Mouse (Mus musculus): ENCODE data around the gene Wdr44. TPM values are rescaled to one million over a fixed set of nuclear protein-coding genes. Genes with fewer than 3 reads are reported as not detected.
"Not testable (repeated sequence)": the region's sequence is repeated elsewhere in the genome, so short reads cannot be mapped to it uniquely, and the experiment has no call there.

Gene Wdr44
- polyA plus RNA-seq, 1 experiment: 3.0 TPM

DNA sequence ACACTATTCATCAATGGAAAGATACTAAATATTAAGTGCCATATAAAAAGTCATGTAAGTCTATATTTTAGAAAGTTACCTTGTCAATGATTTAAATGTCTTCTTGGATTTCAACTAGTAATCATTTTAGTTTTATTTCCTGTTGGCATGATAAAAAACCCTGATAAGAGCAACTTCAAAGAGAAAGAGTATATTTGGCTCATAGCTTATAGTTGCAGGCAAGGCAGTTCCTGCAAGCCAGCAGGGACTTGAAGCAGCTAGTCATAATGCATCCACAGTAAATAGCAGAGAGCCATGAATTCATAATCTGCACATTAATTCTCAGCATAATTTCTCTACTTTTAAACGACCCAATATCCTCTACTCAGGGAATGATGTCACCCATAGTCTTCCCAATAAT lies 75.0 kb downstream of the Wdr44 start:
- Histone ChIP-seq H3K27ac (replicated peaks; ENCODE audit: low read depth, low read length) (no peak overlapping the region), H3K4me1 (ENCODE audit: control insufficient read depth, insufficient read depth, insufficient read length, low read length) (no peaks in the 10 kb centered on the region), H3K4me3 (ENCODE audit: insufficient read depth, low read depth, low read length) (no peak overlapping the region)

- Histone ChIP-seq H3K4me1 (ENCODE audit: control insufficient read depth, insufficient read depth, insufficient read length, low read length) (no peaks in the 10 kb centered on the region), H3K4me3 (ENCODE audit: insufficient read depth, low read depth, low read length) (no peak overlapping the region), H3K27ac (replicated peaks; ENCODE audit: low read depth, low read length) (no peak overlapping the region)
These were observed 114.3 kb downstream of the Wdr44 start for GRCm38 (mm10) chrX:23807125-23807524.

DNA sequence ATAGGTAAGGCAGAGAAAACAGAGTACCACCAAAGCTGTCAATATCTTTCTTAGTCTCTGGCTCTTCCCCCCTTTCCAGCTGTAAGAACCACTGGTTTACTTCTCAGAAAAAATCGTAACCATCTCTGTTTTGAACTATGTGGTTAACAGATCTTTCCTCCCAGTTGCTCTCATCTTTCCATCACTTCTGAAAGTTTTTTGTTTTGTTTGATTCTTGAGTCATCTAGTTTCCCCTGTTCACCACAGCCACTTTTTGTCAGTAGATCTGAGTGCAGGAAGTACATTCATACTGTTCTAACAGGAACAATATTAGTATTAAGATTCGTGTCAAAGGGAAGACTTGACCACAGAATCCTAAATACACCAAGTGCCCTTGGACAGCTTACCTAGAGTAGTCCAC lies 117.5 kb downstream of the Wdr44 start:
- no peak overlapping the region for H3K4me3 ChIP-seq (ENCODE audit: insufficient read depth, low read depth, low read length)
- H3K27ac ChIP-seq (replicated peaks; ENCODE audit: low read depth, low read length): no peak overlapping the region
- H3K4me1 ChIP-seq (ENCODE audit: control insufficient read depth, insufficient read depth, insufficient read length, low read length): no peaks in the 10 kb centered on the region

- H3K4me3 ChIP-seq (ENCODE audit: insufficient read depth, low read depth, low read length); H3K4me1 ChIP-seq (ENCODE audit: control insufficient read depth, insufficient read depth, insufficient read length, low read length); H3K27ac ChIP-seq (replicated peaks; ENCODE audit: low read depth, low read length): not testable (repeated sequence)
These were observed 120.4 kb downstream of the Wdr44 start for GRCm38 (mm10) chrX:23813287-23813686.

DNA sequence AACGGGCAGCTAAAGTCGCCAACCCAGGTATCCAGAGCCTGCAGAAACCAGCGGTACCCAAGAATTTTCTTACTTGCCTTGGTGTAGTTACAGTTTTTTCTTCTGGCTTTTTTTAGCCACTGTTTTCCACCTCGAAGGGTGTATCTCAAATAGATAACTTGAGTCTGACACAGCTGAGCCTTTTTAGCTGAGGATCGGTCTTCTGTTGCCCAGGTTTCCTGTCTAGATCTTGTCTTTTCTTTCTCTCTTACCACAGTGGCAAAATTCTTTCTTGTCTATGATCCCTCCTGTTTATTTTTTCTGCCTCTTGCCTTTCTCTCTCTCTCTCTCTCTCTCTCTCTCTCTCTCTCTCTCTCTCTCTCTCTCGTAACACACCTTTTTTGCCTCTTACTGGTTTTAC lies 130.0 kb downstream of the Wdr44 start:
- not testable (repeated sequence) for H3K4me1 ChIP-seq (ENCODE audit: control insufficient read depth, insufficient read depth, insufficient read length, low read length); H3K27ac ChIP-seq (replicated peaks; ENCODE audit: low read depth, low read length); H3K4me3 ChIP-seq (ENCODE audit: insufficient read depth, low read depth, low read length)

GRCm38 (mm10) chrX:23823398-23824023 lies 130.7 kb downstream of the Wdr44 start:
- Histone ChIP-seq H3K27ac (replicated peaks; ENCODE audit: low read depth, low read length) (no peak overlapping the region), H3K4me1 (ENCODE audit: control insufficient read depth, insufficient read depth, insufficient read length, low read length) (no peaks in the 10 kb centered on the region), H3K4me3 (ENCODE audit: insufficient read depth, low read depth, low read length) (peak overlapping the region; percentile 28)

DNA sequence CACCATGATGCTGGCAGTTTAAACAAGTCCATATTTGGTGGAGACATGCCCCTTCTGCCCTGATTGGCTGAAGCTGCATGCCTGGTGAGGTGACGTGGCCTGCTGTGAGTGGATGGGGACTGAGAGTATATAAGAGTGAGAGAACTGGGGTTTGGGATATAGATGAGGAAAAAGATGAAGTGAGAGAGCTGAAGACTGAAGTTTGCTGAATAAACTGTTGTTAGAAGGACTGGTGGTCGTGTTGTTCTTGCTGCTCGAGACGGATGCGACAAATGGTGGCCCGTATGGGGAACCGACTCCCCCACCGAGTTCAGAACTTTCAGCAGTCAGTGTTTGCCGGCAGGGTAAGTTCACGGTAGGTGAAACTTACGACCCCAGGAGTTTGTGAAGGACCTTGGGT lies 140.9 kb downstream of the Wdr44 start:
- H3K4me1 ChIP-seq (ENCODE audit: control insufficient read depth, insufficient read depth, insufficient read length, low read length); H3K4me3 ChIP-seq (ENCODE audit: insufficient read depth, low read depth, low read length); H3K27ac ChIP-seq (replicated peaks; ENCODE audit: low read depth, low read length): not testable (repeated sequence)

DNA sequence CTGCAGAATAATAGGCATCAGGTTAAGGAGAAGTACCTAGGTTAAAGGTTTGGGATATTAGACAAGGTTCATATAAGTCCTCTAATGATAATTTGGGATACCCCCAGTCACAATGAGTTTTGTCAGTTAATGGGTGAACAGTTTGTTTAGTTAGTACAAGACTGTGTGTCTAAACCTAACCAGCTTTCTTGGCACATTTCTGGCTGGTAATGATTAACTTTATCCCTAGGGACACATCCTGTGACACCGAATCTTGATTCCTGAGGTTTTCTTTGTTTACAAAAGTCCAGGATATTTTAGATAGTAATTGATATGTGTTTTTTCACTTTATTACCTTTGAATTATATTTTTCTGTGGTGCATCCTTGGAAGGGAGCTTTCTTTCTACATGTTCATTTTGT lies 148.1 kb downstream of the Wdr44 start:
- Histone ChIP-seq H3K4me3 (ENCODE audit: insufficient read depth, low read depth, low read length) (no peak overlapping the region), H3K4me1 (ENCODE audit: control insufficient read depth, insufficient read depth, insufficient read length, low read length) (no peaks in the 10 kb centered on the region), H3K27ac (replicated peaks; ENCODE audit: low read depth, low read length) (no peak overlapping the region)

Other genes starting within 250 kb of the Wdr44 start
- not detected in 2 replicates for gene Gm4907, start 189.5 kb downstream of the Wdr44 start, polyA plus RNA-seq (2012; ENCODE audit: insufficient read depth, insufficient read length, missing spikeins)

Data from brown adipose tissue, adult 24 weeks (tissue).